Mouse (Mus musculus): ENCODE results near the gene Rabgap1l.
A peak's percentile ranks its signal among the peaks of the same experiment; 100 is the strongest.

The Rabgap1l gene

DNA sequence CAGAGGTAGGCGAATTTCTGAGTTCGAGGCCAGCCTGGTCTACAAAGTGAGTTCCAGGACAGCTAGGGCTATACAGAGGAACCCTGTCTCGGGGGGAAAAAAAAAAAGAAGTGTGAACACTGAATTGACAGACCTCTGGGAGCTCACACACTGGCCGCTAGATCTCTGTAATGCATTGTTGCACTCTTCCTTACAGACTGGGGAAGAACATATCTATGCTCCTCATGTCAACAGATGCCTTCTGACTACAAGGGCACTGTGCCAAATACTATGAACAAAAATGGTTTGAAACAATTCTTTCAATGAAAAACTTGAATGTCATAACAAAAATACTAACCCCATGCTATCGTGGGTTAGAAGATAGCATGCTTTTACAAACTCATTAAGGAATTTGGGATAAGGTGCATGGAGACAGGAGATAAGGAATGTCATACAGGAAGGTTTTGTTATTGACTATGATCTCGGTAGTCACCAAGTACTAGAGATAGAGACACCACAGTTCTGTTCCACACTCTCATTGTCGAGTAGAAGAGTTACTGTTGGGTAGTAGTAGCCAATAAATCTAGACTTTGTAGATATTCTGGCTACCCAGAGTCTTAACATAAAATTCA is 519.8 kb downstream of the Rabgap1l start:
- no peak for DNase-seq

GRCm38 (mm10) chr1:160271282-160271967 is 521.6 kb downstream of the Rabgap1l start:
- no peak for DNase-seq

DNA sequence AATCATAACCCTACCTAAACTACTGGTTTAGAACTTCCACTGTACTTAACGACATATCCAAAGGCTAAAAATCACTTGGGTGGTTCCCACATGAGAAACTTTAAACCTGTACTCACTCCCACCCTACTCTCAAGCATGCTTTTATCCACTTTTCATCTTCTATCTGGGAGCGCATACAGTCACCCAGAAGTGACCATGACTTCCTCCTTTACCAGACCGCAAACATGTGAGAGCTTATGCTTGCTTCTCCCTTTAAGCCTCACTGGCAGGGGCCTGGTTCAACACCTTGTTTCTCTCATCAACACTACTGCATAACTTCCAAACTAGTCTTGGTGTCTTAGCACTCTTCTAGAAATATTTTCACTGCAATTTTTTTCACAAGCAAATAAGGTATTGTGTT is 524.7 kb downstream of the Rabgap1l start:
- no peak for DNase-seq

GRCm38 (mm10) chr1:160263630-160264346 is 529.2 kb downstream of the Rabgap1l start:
- DNase-seq = no peak

DNA sequence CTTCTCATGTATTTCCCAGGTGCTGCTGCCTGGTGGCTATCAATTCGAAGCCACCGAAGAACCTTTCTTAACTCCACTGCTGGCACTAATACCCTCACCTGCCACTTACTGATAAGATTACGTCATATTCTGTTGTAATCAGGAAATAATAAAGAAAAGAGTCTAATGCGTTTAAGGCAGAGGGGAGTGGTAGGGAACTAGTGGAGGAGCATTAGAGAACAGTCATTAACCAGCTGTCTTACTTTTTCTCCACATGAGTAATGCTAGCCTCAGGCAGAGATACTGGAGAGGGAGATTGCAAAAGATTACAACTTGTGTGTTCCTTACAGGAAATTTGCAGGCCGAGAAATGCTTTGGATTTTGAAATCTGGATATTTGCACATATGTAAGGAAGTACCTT is 530.0 kb downstream of the Rabgap1l start:
- no peak for DNase-seq

- no peak for DNase-seq
Measured at GRCm38 (mm10) chr1:160262415-160262814, 530.6 kb downstream of the Rabgap1l start.

GRCm38 (mm10) chr1:160261849-160262248 is 531.2 kb downstream of the Rabgap1l start:
- DNase-seq = no peak

DNA sequence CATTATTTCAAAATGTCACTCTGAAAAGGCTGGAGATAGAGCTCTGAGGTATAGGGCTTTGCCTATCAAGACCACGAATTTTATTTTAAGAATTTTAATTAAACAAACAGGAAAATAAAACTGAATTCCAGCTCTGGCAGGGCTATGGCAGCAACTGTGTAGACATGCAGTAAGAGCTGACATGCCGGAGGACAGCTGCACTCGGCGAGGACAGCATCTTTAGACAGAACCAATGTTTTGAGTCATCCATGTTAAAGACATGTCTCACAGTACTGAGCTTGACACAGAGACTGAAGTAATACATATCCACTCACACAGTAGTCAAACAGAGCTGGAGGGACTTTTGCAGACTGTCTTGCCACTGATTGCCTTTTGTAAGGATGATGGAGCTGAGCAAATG is 532.4 kb downstream of the Rabgap1l start:
- DNase-seq = no peak

GRCm38 (mm10) chr1:160259884-160260283 is 533.1 kb downstream of the Rabgap1l start:
- DNase-seq = peak; percentile 19

DNA sequence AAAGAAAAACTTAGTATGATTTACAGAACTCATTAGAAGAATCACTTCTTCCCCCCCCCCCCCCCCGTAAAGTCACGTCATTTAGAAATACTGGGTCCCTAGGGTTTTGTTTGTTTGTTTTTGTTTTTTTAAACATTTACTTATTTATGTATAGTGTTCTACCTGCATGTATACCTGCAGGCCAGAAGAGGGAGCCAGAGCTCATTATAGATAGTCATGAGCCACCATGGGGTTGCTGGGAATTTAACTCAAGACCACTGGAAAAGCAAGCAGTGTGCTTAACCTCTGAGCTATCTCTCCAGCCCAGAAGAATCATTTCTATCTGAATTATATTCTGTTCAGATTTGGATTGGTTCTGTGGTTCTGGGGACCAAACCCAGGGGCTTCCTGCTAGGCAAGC is 539.9 kb downstream of the Rabgap1l start:
- DNase-seq = no peak

DNA sequence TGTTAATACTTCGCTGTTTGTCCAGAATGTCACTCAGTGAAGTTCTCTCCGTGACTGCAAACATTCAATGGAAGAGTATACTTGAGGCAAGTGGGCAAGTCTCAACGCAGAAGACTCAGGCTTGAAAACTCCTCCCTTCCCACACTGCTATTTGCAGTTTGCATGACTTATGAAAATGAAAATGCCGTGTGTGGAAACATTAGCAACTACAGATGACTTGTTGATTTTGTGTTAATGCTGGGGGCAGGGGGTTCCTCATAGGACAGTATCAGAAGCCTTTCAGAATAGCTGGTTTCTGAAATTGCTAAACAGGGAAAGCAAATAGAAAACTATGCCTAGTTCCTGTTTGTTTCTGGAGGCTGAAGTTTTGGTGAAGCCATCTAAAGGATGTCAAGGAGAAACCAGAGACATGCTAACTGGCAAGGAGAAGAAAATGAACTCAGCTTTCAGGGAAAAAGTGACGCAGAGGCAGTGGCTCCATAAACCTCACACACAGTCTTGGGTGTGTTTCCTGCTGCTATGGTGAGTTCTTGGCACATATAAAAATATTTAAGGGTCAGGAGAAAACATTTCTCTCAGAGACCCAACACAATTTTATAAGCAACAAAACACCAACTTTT is 541.5 kb downstream of the Rabgap1l start:
- DNase-seq = no peak

DNA sequence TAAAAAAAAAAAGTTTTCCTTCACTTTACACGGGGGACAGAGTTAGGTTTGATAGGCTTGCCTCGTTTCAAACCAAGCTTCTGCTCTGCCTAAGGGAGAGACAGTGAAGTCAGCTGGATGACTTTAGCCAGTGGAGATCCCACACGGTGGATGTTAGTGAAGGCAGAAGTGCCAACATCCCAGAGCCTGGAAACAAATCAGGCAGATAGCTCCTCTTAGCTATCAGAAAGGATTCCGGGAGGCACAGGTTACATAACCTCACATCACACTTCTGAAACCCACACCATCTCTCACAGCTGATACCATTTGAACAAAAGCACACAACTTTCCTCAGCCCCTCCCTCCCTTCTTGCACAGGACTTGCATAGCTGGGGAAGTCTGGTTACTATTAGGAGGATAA is 542.2 kb downstream of the Rabgap1l start:
- DNase-seq = no peak

DNA sequence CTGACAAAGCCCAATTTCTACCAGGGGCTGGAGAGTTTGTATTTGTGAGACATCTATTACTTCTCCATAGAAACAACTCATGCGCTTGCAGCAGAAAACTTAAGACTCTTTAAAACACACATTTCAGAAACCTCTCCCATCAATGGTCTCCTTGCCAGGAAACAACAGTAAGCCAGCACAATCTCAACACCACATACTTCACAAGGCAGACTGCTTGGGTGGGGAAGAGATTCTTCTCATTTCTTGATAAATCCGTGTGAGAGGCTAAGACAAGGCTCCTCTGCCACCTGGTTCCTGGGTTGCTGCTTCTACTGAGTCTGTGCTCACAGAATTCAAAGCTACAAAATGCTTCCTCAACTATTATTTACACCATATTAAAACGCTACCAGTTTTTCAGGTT is 543.2 kb downstream of the Rabgap1l start:
- DNase-seq = no peak

GRCm38 (mm10) chr1:160247473-160247872 is 545.5 kb downstream of the Rabgap1l start:
- DNase-seq = no peak

- DNase-seq = no peak
Measured at GRCm38 (mm10) chr1:160246844-160247243, 546.2 kb downstream of the Rabgap1l start.

DNA sequence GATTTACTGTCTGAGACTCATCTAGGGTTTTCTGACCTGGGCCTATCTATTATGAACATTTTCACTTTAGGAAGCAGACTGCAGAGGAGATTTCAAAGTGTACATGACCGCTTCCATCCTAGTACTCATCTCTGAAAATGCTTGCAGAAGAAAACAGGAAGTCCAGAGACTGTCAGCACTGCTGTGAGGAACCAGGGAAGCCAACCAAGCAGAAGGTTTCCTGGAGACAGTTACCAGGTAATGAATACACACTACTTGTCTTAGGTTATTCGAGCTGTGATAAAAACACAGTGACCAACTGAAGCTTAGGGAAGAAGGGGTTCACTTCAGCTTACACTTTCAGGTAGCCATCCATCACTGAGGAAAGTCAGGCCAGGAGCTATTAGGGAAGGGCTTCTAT is 547.1 kb downstream of the Rabgap1l start:
- no peak for DNase-seq

DNA sequence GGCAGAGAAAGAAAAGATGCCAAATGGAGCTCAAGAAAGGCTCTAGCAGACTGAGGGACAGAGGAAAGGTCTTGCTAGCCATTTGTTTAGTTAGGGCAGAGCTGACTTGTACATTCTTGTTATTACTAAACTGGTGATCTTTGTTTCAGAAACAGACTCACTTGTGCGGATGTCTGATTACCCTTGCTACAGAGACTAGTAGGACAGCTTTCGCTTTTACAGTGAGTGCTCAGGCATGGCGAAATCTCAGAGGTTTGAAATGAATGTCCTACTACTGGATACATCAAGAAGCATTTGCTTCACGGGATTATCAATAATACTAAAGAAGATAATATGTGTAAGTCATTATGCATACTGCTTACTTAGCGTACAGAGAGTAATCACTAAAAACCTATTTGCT is 548.3 kb downstream of the Rabgap1l start:
- DNase-seq = no peak

- DNase-seq = no peak
Measured at GRCm38 (mm10) chr1:160240091-160240490, 552.9 kb downstream of the Rabgap1l start.

DNA sequence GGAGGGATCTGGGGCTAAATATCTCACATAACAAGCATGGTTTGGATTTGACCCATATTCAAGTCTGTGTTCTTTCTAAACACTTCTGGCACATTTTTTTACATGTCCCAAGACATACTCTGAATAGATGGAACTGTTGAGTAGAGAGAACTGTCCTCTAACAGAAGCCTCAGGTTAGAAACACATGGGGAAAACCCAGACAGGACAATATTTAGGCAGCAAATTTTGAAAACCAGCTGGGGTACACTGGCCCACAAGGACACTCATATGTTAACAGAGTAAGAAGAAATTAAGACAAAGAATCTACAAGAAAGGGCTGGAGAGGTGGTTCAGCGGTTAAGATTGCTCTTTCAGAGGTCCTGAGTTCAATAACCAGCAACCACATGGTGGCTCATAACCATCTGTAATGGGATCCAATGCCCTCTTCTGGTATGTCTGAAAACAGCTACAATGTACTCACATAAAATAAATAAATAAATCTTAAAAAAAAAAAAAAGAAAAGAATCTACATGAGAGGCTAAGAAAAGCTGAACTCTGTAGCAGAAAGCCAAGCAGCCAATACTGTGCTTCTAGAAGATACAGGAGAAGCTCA is 554.1 kb downstream of the Rabgap1l start:
- no peak for DNase-seq

DNA sequence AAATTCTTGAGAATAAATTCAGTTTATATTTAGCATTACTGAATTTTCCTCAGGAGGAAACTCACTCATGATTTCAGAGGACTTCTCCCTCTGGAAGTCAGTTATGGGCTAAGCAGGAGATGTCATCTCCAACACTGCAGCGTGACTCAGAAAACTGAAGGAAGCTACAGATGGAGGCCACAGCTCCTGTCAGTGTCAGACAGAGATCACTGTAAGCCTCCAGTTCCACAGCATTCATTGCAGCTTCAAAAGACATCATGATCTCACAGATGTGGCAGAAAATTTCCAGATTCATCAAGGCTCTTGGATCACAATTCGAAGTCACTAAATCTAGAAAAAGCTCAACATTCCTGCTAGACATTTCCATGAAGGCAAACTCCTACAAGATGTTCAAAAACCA is 555.0 kb downstream of the Rabgap1l start:
- DNase-seq = no peak

DNA sequence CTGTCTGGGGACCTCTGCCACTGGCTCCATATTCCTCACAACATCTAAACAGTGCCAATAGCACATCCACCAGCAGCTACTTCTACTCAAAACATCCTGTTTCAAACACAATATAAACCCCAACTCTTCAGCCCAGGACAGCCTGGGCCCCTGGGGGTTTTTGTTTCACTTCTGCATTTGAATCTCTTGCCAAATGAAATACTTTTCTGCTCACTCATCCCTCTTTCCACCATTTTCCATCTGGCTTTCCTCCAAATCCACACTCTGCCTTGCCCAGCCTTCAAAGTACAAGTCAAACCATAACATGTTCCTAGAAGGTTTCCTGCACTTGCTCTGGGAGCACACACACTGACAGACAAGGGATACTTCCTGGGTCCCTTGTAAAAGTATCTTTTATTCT is 559.1 kb downstream of the Rabgap1l start:
- DNase-seq = no peak

DNA sequence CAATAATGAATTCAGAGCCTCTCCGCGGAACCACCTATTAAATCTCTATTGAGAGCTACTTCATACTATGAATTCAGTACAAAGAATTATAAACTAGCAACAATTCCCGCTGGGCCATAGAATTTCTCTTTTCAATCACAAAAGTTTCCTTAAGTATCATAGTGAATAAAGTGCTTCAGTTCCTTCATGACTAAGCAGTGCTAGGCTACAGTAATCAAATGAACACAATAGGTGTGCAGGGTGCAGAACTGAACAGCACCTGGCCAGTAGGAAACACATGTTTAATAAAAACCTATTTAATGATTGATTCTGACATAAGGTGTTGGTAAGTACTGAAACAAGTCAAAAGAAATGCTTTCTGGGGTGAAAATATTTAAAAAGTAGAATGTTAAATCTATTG is 560.9 kb downstream of the Rabgap1l start:
- no peak for DNase-seq

- DNase-seq = peak; percentile 36
Measured at GRCm38 (mm10) chr1:160231013-160231412, 562.0 kb downstream of the Rabgap1l start.
